Mouse (Mus musculus): ENCODE measurements around the gene Amigo2. TPM values are rescaled to one million over a fixed set of nuclear protein-coding genes. Genes with fewer than 3 reads are reported as not detected.

Gene Amigo2
- polyA plus RNA-seq (2014; fragmentation: Nextera tagmentation; extraction: Ambion mirVana): 3.3 and 3.4 TPM in 2 replicates

DNA sequence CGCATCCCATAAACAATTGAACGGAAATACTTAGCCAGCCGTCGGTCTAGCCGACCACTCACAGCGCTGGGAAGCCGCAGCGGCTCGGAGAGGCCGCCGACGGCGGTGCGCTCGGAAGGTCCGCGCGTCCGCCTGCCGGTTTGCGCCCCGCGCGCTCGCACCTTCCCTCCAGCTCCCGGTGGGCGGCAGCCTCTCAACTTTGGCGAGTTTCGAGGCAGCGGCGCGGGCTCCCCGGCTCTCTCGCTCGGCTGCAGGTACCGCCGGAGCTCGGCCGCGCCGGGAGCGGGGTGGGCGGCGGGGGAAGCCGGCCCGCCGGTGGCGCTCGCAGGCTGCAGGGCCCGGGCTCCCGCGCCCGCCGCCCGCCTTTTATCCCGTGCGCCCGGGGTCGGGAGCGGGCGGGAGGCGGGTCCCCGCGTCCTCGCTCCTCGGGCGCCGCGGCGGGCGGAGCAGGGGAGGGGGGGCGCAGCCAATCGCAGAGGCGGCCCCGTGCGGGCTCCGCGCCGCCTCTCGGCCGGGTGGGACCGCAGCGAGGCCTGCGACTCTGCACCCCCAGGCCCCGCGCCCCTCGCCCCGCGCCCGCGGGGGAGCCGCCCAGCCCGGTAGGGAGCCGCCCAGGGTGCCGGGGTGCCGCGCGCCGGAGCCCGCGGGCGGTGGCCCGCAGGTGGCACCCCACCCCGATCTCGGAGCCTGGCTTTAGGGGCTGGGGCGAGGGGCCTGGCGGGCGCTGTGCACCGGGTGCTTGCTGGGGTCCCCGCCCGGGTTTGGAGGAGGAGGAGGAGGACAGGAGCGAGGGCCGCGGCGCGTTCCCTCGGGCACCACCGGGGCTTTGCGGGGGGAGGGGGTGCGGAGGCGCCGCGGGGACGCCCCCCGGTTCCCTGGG, at the start of gene Amigo2, which contains the start of gene Pced1b:
TSS of gene Amigo2 (minus strand) at position 377 of the 880 bp plus-strand sequence.
TSS of gene Pced1b (plus strand) at position 197 of the 880 bp plus-strand sequence.
- peaks cover 15% of the 10 kb centered on the region for H3K27me3 ChIP-seq (ENCODE audit: control insufficient read depth, insufficient read depth, low read length)
- peak within 1 kb of the TSS; percentile 90 for H3K9ac ChIP-seq (ENCODE audit: low read depth, low read length)
- 1% methylated on average over 78 of the region's 125 CpGs for WGBS (ENCODE audit: insufficient replicate concordance)
- H3K9me3 ChIP-seq (replicated peaks; ENCODE audit: control insufficient read depth, low read length): no peaks in the 10 kb centered on the region
- peak; percentile 67; the same call in 1 of the 2 replicates for ATAC-seq (replicated peaks; ENCODE audit: insufficient number of reproducible peaks, low FRiP score, low TSS enrichment)
- H3K27ac ChIP-seq (ENCODE audit: low read depth, low read length): peak within 1 kb of the TSS; percentile 62
- H3K36me3 ChIP-seq (ENCODE audit: control insufficient read depth, insufficient read depth, low read length): no peaks in the 10 kb centered on the region
- peak within 1 kb of the TSS; percentile 94 for H3K4me2 ChIP-seq
- H3K4me3 ChIP-seq (ENCODE audit: low read depth, low read length): peak within 1 kb of the TSS; percentile 83
- H3K4me1 ChIP-seq (ENCODE audit: control insufficient read depth, insufficient read depth, low read length): 0 out of 2 replicates have a peak, but pooled peaks cover 6% of the 10 kb centered on the region

DNA sequence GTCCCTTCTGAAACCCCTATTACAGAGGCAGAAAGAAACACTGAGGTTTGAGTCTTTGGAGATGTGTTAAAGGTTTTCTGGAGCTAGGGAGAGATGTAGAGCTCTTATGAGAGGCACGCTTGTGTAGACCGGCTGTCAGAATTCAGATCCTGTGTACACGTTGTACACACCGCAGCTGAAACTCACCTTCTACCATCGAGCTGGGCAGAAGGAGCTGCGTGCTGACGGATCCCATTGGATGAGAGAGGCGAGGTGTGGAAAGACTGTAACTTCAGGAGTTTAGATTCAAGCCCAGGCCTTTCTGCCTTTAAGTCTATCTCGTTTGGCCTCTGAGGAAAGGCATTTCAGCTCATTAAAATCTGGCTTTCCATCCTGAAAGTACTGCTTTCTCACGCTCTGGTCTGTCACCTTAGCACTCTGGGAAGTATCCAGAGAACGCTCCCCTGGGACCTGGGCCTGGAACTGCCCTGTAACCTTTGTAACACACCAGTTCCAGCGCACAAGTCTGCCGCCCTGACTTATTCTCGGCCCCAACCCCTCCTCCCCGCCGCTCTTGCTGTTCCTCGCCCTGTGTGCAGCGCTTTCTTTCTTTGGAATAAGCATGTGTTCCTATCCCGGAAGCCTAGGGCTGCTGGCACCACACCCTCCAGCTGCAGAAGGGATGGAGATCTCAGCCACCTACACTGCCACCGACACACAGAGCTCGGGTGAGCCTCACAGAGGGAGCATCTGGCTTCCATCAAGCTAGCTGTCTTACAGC, 44.4 kb upstream of the Amigo2 start:
- no peak overlapping the region for H3K4me3 ChIP-seq (ENCODE audit: low read depth, low read length)
- H3K9ac ChIP-seq (ENCODE audit: low read depth, low read length): no peak overlapping the region
- H3K9me3 ChIP-seq (replicated peaks; ENCODE audit: control insufficient read depth, low read length): no peaks in the 10 kb centered on the region
- WGBS (ENCODE audit: insufficient replicate concordance): 75% methylated on average over 21 of the region's 21 CpGs
- H3K27ac ChIP-seq (ENCODE audit: low read depth, low read length): no peak overlapping the region
- no peaks in the 10 kb centered on the region for H3K27me3 ChIP-seq (ENCODE audit: control insufficient read depth, insufficient read depth, low read length)
- no peaks in the 10 kb centered on the region for H3K36me3 ChIP-seq (ENCODE audit: control insufficient read depth, insufficient read depth, low read length)
- H3K4me1 ChIP-seq (ENCODE audit: control insufficient read depth, insufficient read depth, low read length): no peaks in the 10 kb centered on the region
- H3K4me2 ChIP-seq: no peak overlapping the region
- ATAC-seq (replicated peaks; ENCODE audit: insufficient number of reproducible peaks, low FRiP score, low TSS enrichment): no peak

DNA sequence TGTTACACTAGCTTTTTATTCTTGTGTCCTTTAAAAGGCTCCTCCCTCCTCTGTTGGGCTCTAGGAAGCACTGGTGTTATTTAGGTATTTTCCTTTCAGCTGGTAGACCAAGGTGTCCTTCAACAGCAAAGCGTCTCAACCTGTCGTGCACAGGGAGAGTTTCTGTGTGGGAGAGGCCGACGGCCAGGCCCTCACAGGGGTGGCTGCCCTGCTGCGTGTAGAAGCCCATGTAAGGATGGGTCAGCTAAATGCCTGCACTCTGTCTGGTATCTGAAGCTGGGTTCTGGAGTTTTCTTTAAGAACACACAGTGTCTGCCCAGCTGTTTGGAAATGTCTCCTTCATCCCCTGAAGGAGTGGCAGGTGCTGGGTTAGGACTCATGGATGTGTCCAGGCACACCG, 43.3 kb upstream of the Amigo2 start:
- no peak overlapping the region for H3K4me2 ChIP-seq
- no peak overlapping the region for H3K9ac ChIP-seq (ENCODE audit: low read depth, low read length)
- H3K27me3 ChIP-seq (ENCODE audit: control insufficient read depth, insufficient read depth, low read length): no peaks in the 10 kb centered on the region
- no peaks in the 10 kb centered on the region for H3K9me3 ChIP-seq (replicated peaks; ENCODE audit: control insufficient read depth, low read length)
- H3K4me1 ChIP-seq (ENCODE audit: control insufficient read depth, insufficient read depth, low read length): no peaks in the 10 kb centered on the region
- H3K36me3 ChIP-seq (ENCODE audit: control insufficient read depth, insufficient read depth, low read length): no peaks in the 10 kb centered on the region
- no peak overlapping the region for H3K4me3 ChIP-seq (ENCODE audit: low read depth, low read length)
- ATAC-seq (replicated peaks; ENCODE audit: insufficient number of reproducible peaks, low FRiP score, low TSS enrichment): no peak
- no peak overlapping the region for H3K27ac ChIP-seq (ENCODE audit: low read depth, low read length)
- 84% methylated on average over 6 of the region's 6 CpGs for WGBS (ENCODE audit: insufficient replicate concordance)

DNA sequence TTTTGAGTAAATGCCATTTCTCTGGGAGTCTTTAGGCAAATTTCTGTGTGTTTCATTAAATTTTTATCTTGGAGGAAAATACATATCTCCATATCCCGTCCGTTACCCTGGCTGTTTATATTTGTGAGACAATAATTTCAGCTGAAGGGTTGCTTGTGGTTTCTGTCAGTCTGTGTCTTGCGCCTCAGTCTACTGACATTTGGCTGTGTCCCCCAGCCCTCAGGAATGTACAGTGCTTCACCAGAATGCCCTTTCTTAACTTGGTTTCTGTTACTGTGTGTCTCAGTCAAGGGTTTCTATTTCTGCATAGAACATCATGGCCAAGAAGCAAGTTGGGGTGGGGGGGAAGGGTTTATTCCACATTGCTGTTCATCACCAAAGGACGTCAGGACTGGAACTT, 42.1 kb upstream of the Amigo2 start:
- H3K9me3 ChIP-seq (replicated peaks; ENCODE audit: control insufficient read depth, low read length): no peaks in the 10 kb centered on the region
- WGBS (ENCODE audit: insufficient replicate concordance): 57% methylated on average over 4 of the region's 4 CpGs
- H3K9ac ChIP-seq (ENCODE audit: low read depth, low read length): no peak overlapping the region
- no peak overlapping the region for H3K4me3 ChIP-seq (ENCODE audit: low read depth, low read length)
- no peaks in the 10 kb centered on the region for H3K4me1 ChIP-seq (ENCODE audit: control insufficient read depth, insufficient read depth, low read length)
- no peaks in the 10 kb centered on the region for H3K27me3 ChIP-seq (ENCODE audit: control insufficient read depth, insufficient read depth, low read length)
- ATAC-seq (replicated peaks; ENCODE audit: insufficient number of reproducible peaks, low FRiP score, low TSS enrichment): no peak
- H3K27ac ChIP-seq (ENCODE audit: low read depth, low read length): no peak overlapping the region
- H3K36me3 ChIP-seq (ENCODE audit: control insufficient read depth, insufficient read depth, low read length): no peaks in the 10 kb centered on the region
- no peak overlapping the region for H3K4me2 ChIP-seq

DNA sequence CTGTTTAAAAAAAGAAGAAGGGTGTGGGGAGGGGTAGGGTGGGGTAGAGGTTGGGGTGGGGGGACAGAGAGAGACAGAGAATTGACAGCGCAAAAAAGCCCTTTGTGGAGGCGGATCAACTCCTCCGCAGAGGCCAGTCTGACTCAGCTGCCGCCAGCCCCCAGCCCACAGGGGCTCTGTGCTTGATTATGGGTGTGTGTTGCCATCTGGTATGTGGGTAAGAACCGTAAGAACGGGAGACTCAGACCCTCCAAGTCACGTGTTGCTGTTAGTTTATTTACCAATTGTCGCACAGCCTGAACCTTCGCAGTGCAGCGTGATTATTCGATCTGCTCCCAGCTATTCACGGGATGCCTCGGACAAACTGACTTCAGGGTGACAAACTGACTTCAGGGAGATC, 41.6 kb upstream of the Amigo2 start:
- no peak overlapping the region for H3K4me3 ChIP-seq (ENCODE audit: low read depth, low read length)
- ATAC-seq (replicated peaks; ENCODE audit: insufficient number of reproducible peaks, low FRiP score, low TSS enrichment): no peak
- 76% methylated on average over 13 of the region's 13 CpGs for WGBS (ENCODE audit: insufficient replicate concordance)
- H3K27ac ChIP-seq (ENCODE audit: low read depth, low read length): no peak overlapping the region
- H3K4me2 ChIP-seq: no peak overlapping the region
- no peak overlapping the region for H3K9ac ChIP-seq (ENCODE audit: low read depth, low read length)
- H3K4me1 ChIP-seq (ENCODE audit: control insufficient read depth, insufficient read depth, low read length): no peaks in the 10 kb centered on the region
- H3K9me3 ChIP-seq (replicated peaks; ENCODE audit: control insufficient read depth, low read length): no peaks in the 10 kb centered on the region
- no peaks in the 10 kb centered on the region for H3K36me3 ChIP-seq (ENCODE audit: control insufficient read depth, insufficient read depth, low read length)
- no peaks in the 10 kb centered on the region for H3K27me3 ChIP-seq (ENCODE audit: control insufficient read depth, insufficient read depth, low read length)

DNA sequence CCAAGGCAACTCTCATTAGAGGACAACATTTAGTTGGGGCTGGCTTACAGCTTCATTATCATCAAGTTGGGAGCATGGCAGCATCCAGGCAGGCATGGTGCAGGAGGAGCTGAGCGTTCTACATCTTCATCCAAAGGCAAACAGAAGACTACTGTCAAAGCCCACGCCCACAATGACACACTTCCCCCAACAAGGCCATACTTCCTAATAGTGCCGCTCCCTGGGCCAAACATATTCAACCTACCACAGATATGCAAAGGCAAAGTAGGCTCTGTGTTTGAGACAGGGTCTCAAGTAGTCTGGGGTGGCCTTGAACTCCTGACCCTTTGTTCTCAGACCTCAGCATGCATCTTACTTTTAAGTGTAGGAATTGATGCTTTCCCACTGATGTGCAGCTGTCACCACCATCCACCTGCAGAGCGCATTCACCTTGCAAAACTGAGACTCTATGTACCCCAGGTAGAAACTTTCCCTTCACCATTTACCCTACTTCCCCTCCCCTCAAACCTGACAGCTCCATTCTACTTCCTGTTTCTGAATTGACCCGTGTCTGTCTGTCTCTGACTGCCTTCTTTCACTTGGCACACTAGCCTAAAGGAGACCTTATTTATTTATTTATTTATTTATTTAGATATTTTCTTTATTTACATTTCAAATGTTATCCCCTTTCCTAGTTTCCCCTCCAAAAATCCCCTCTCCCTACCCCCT, 40.5 kb upstream of the Amigo2 start:
- 83% methylated on average over 5 of the region's 5 CpGs for whole genome bisulfite sequencing (ENCODE audit: insufficient replicate concordance)
- no peaks in the 10 kb centered on the region for H3K9me3 ChIP-seq (replicated peaks; ENCODE audit: control insufficient read depth, low read length)
- H3K4me1 ChIP-seq (ENCODE audit: control insufficient read depth, insufficient read depth, low read length): no peaks in the 10 kb centered on the region

DNA sequence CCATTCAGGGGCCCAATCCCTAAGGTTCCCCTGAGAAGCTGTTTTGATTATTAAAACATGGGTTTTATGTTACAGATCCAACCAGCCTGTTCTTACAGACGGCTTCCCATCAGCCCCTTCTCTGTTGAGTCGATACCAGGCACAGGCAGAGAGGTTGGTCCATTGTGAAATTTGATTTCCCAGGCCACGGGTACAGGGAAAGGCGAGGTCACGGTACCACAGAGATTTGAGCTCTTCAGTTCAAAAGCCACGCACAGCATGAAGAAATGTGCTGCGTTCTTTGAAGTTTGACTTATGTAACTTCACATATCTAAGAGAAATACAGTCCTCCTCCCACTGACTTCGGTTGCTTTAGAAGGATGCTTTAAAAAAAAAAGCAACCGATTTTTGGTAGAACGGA, 39.6 kb upstream of the Amigo2 start:
- no peaks in the 10 kb centered on the region for H3K27me3 ChIP-seq (ENCODE audit: control insufficient read depth, insufficient read depth, low read length)
- ATAC-seq (replicated peaks; ENCODE audit: insufficient number of reproducible peaks, low FRiP score, low TSS enrichment): no peak
- no peak overlapping the region for H3K4me2 ChIP-seq
- no peaks in the 10 kb centered on the region for H3K4me1 ChIP-seq (ENCODE audit: control insufficient read depth, insufficient read depth, low read length)
- H3K4me3 ChIP-seq (ENCODE audit: low read depth, low read length): no peak overlapping the region
- H3K27ac ChIP-seq (ENCODE audit: low read depth, low read length): no peak overlapping the region
- H3K9me3 ChIP-seq (replicated peaks; ENCODE audit: control insufficient read depth, low read length): no peaks in the 10 kb centered on the region
- WGBS (ENCODE audit: insufficient replicate concordance): 85% methylated on average over 10 of the region's 10 CpGs
- no peak overlapping the region for H3K9ac ChIP-seq (ENCODE audit: low read depth, low read length)
- H3K36me3 ChIP-seq (ENCODE audit: control insufficient read depth, insufficient read depth, low read length): no peaks in the 10 kb centered on the region

More for the DNA sequence above, 40.5 kb upstream of the Amigo2 start:
- no peak overlapping the region for H3K4me3 ChIP-seq (ENCODE audit: low read depth, low read length)
- no peaks in the 10 kb centered on the region for H3K36me3 ChIP-seq (ENCODE audit: control insufficient read depth, insufficient read depth, low read length)
- H3K27me3 ChIP-seq (ENCODE audit: control insufficient read depth, insufficient read depth, low read length): no peaks in the 10 kb centered on the region
- H3K4me2 ChIP-seq: no peak overlapping the region
- H3K27ac ChIP-seq (ENCODE audit: low read depth, low read length): no peak overlapping the region
- no peak for ATAC-seq (replicated peaks; ENCODE audit: insufficient number of reproducible peaks, low FRiP score, low TSS enrichment)
- H3K9ac ChIP-seq (ENCODE audit: low read depth, low read length): no peak overlapping the region

DNA sequence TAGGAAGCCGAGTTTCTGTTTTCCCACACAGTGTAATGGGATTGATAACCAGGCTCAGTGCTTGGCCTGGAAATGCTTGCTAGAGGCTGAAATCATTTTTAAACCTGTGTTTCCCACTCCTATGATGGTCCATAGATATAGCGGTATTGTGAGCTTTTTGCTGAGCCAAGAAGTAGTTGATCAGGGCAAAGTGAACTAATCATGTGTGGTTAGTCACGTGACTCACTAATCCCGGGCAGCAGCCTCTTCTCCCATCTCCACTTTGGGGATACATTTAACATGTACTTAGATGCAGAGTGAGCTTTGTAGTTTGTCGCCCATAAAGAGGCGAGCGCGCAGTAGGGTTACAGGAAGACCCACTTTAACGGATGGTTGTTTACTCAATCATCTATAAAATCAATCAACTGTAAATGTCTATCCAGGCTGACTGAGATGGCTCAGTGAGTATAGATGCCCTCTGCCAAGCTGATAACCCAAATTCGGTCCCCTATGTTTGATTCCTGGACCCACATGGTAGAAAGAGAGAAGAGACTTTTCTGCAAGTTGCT, 38.7 kb upstream of the Amigo2 start:
- Histone ChIP-seq H3K9ac (ENCODE audit: low read depth, low read length) (no peak overlapping the region), H3K4me1 (ENCODE audit: control insufficient read depth, insufficient read depth, low read length) (peaks cover 2% of the 10 kb centered on the region), H3K9me3 (replicated peaks; ENCODE audit: control insufficient read depth, low read length) (no peaks in the 10 kb centered on the region), H3K4me3 (ENCODE audit: low read depth, low read length) (no peak overlapping the region), H3K27me3 (ENCODE audit: control insufficient read depth, insufficient read depth, low read length) (no peaks in the 10 kb centered on the region), H3K4me2 (no peak overlapping the region), H3K27ac (ENCODE audit: low read depth, low read length) (no peak overlapping the region), H3K36me3 (ENCODE audit: control insufficient read depth, insufficient read depth, low read length) (no peaks in the 10 kb centered on the region)
- 86% methylated on average over 10 of the region's 10 CpGs for WGBS (ENCODE audit: insufficient replicate concordance)
- no peak for ATAC-seq (replicated peaks; ENCODE audit: insufficient number of reproducible peaks, low FRiP score, low TSS enrichment)
